Mouse (Mus musculus) Muller cell, postnatal 12 days (primary cell): ENCODE results near the gene Rfc5.

Experiments
- DNase-seq: peaks from one replicate; pipeline ENCODE4 v3.0.0-alpha.2; 2015; ENCODE audit errors: inconsistent ontology term

The Rfc5 gene

GRCm38 (mm10) chr5:117374372-117375049 lies 14.3 kb downstream of the Rfc5 start:
- DNase-seq = no peak

- no peak for DNase-seq
These were observed 15.4 kb downstream of the Rfc5 start for GRCm38 (mm10) chr5:117373418-117373817.

GRCm38 (mm10) chr5:117370592-117370991 lies 18.3 kb downstream of the Rfc5 start:
- no peak for DNase-seq

GRCm38 (mm10) chr5:117367206-117367605 lies 21.6 kb downstream of the Rfc5 start:
- no peak for DNase-seq

DNA sequence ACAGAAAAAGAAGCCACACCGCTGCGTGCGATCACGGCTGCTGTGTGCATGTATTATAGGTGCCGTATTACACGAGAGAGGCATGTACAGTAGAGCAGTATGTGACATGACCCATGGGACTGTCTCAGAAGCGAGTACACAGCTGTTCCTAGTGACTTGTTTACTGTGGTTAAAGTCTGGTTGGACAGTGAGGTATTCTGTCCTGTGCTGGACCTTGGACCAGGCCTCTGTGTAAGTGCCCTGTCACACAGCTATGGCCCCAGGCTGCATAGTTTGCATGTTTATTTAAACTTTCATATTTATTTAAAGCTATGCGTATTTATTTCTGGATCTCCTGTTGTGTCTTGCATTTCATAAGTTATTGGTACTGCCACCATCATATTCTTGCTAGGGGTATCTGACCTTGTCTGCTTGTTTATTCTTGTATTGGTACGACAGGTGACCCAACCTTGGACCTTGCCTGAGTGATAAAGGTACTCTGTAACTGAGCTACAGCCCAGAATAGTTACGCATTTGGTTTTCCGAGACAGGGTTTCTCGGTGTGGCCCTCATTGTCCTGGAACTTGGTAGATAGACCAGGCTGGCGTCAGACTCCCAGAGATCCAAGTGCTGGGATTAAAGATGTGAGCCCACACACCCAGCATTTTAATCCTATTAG lies 22.8 kb downstream of the Rfc5 start:
- no peak for DNase-seq

GRCm38 (mm10) chr5:117364821-117365220 lies 24.0 kb downstream of the Rfc5 start:
- no peak for DNase-seq

DNA sequence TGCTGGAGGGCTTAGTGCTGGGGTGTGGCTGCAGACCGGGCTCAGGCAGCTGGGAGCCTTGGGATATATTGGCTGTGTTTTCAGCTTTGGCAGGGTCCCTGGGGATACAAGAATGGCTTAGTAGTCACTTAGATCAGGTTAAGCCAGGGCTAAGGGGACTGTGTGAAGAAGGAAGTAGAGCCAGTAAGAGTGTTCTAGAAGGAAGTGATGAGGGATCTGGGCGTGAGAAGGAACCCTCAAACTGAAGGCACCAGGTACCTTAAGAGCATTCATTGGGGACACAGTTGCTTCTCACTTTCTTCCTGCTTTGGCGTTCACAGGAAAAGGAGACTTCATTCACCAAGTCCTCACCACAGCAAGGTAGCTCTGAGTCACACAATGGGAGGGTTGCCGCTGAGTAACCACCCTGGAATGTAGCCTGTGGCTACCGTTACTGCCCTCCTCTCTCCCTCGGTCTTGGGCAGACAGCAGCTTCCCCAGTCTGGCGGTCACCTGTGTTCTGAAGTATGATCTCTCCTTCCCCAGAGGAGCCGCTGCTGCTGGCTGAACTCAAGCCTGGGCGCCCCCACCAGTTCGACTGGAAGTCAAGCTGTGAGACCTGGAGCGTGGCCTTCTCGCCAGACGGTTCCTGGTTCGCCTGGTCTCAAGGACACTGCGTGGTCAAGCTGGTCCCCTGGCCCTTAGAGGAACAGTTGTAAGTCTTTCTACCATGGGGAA lies 25.6 kb downstream of the Rfc5 start:
- DNase-seq = peak; percentile 92

- peak; percentile 25 for DNase-seq
These were observed 27.3 kb downstream of the Rfc5 start for GRCm38 (mm10) chr5:117361590-117361989.

DNA sequence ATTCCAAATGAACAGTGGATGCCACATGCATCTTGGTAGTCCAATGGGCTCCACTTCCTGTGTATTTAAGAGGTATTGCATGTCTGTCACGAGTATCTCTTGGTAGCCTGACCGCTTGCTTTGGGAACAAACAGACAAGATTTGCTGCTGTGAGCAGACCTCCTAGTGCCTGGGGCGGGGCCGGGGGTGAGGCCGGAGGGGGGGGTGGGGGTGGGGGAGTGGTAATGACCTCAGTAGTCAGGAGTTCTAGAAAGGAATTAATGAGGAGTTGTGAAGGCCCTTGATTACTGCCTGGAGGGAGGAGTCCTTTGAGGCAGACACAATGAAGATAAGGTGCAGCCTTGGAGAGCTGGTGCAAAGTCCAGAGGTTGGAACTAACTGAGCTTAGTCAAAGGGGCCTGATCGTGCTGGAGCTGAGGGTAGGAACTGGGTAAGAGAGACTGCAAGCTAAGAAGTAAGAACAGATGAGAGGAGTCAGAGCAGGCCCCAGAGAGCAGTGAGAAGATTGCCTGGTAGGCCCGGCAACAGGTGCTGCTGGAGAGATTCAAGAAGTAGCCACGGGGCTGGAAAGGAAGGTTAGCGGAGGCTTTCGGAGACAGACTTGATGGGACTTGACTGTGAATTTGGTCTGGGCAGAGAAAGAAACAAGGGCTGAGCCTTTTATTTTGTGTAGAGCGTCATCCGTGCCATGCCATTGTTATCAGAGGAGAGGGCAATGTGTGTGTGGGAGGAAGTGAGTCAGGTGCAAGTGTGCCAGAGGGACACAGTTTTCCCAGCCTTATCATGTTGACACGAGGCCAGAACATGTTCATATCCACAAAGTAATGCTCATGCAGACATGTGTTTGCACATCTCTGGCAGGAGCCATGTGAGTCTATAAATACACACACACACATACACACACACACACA lies 28.0 kb downstream of the Rfc5 start:
- DNase-seq = peak; percentile 63

DNA sequence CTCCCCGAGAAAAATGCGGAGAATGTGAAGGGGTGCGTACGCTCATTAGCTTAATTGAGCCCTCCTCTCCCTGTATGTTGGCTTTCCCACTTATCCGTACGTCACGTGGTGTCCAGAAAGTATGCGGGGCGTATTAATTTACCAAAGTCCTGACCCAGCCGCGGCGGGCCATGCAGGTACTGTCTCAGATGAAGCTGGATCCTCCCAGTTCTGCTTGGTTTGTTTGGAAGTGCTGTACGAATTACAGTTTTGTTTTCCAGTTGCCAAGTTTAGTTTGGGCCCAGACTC lies 28.7 kb downstream of the Rfc5 start:
- peak; percentile 71 for DNase-seq

DNA sequence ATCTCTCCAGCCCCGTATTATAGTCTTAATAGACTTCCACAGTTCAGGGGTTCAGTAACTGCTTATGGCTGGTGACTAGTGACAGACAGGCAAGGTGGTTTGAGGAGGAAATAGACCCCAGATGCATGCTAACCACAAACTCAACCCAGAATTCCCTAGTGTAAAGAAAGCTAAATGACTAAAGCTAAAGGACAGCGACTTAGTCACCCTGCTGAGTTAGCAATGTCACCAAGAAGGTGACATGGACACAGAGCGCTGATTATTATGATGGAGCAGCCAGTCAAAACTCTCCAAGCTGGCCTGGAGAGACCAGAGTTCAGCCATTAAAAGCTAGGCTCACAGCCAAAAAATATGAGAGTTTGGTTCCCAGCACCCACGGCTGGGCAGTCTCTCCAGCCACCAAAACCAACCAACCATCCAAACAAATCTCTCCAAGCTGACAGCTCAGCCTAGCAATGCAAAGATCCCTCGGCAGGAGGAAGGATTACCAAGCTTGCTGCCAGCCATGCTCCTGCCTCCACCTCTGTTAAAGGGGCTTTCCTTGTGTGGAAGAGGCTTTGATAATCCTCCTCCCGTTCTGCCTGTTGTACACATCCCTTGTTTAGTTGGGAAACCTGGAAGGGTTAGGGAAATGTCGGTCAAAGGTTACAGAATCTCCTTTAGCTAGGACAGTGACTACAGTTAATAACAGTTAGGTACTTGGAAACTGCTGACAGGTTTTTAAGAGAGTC lies 29.2 kb downstream of the Rfc5 start:
- DNase-seq = peak; percentile 71

DNA sequence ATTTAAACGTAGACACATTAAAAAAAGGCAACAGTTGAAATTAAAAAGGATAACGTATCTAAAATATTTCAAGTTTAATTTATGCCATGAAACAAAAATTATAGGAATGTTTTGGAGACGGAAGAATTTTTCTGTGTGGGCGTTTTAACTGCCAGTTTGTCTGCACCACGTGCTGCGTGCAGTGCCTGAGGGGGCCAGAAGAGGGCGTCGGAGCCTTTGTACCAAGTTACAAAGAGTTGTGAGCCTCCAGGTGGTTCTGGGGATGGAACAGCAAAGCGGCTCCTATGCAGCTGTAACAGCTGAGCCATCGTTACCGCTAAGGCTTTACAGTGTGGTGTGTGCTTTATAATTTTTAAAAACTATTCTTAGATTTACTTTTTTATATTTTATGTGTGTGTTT lies 30.1 kb downstream of the Rfc5 start:
- DNase-seq = peak; percentile 81

DNA sequence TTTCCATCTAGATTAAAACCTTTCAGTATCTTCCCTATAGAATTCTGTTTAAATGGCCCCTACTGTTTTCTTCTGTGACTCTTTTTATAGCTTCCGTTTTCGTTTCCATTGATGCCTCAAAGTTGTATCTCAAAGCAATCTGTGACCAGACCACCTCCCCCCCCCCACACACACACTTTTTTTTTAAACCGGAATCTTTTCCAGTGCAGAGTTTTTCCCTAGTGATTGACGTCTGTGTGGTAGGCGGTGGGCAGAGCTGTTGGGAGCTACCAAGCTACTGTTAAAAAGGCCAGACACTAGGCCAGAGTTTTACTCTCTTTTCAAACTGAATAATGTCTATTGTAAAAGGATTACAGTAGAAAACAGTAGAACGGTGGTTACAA lies 30.6 kb downstream of the Rfc5 start:
- DNase-seq = peak; percentile 70

DNA sequence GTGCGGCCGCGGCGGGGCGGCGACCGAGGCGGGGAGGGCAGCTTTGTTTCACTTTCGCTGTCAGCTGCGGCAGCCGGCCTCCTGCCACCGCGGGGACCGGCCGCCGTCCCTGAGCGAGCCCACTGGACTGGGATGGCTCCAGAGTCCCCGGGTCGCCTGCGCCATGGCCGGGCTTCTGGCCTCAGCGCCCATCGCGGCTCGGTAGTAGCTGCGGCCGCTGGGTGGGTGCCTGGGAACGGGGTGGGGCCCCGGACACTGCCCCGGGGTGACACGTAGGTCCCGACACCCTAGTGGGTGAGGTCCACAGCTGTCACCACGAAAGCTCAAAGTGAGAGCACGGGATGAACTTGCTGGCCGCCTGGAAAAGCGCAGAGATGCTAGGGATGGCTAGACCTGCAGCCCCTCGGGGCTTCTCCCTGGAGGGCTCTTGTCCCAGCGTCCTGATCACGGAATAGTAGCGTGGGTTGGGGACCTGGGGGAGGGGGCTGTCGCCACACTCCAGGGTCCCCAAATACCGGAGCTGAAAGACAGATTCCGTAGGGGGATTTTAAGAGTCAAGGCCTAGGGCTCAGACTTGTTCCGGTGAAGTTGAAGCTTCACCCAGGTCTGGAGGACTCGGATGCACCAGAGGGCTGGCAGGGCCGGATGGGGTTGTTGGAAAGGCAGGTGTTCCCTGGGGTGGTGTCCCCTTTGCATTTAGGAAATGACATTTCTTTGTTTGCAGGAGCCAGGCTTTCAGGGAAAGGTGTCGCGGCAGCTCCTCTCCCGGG lies 31.2 kb downstream of the Rfc5 start:
- peak; percentile 32 for DNase-seq

GRCm38 (mm10) chr5:117357129-117357477 lies 31.7 kb downstream of the Rfc5 start, which contains the start of gene Wsb2:
Wsb2 (plus strand) TSS chr5:117357304.
- peak; percentile 87 for DNase-seq

DNA sequence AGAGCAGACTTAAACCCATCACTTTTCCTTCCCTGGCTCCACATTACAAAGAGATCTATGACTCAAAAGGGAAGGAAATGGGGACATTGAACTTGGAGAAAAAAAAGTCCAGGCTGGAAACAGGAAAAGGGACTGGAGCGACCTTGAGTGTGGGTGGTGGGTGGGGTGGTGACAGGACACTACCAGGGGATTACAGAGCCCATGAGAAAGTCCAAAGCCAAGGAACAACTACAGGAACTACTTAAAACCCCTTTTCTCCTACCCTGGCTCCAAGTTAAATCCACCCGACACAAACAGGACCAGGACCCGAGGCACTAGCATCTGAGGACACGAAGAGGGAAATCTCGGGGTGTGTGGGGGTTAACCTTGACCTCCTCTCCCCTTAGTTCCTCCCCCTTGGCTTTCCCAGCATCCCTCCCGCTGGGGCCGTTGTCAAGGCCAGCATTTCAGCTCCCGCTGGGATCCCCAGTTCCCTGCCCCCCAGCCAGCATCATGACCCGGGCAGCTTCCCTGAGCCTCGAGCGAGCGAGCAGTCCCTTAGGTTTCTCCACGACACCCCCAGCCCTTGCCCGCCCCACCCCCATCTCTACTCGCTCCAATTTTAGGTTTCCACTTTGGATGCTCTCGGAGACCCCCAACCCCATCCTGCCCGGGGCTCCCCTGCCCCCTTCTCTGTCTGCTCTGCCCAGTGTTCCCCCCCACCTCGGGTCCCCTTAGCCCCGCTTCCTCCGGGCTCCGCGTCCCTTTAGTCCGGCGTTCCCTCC lies 32.3 kb downstream of the Rfc5 start:
- DNase-seq = peak; percentile 77

- DNase-seq = no peak
These were observed 33.1 kb downstream of the Rfc5 start for GRCm38 (mm10) chr5:117355648-117356303.

GRCm38 (mm10) chr5:117354121-117354520 lies 34.7 kb downstream of the Rfc5 start:
- no peak for DNase-seq

DNA sequence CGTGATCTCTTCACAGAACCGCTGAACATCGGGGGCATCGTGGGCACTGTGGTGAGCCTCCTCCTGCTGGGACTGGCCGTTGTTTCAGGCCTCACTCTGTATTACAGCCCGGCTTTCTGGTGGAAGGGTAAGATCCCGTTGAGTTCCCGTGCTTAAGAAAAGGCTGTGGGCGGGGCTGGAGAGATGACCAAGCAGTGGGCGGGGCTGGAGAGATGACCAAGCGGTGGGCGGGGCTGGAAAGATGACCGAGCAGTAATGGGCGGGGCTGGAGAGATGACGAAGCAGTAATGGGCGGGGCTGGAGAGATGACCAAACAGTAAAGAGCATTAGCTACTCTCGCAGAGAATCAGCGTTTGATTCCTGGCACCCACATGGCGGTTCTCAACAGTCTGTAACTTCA lies 40.6 kb downstream of the Rfc5 start:
- peak; percentile 48 for DNase-seq
